Mouse (Mus musculus): Measurements from ENCODE around the gene Stx1b. TPM values are rescaled to one million over a fixed set of nuclear protein-coding genes. Genes with fewer than 3 reads are reported as not detected.
A peak's percentile ranks its signal among the peaks of the same experiment; 100 is the strongest.

Gene Stx1b
- polyA plus RNA-seq, 1 experiment, result 4.4 TPM

- H3K4me3 ChIP-seq (ENCODE audit: insufficient read depth, low read length), result no peak overlapping the region
- TF ChIP-seq CTCF (IDR thresholded peaks at IDR 0.05; ENCODE audit: borderline replicate concordance, insufficient read depth, low read length) (no peak), POLR2A (IDR thresholded peaks at IDR 0.05; ENCODE audit: low read depth, low read length) (no peak)
- no peaks in the 10 kb centered on the region for H3K4me1 ChIP-seq (ENCODE audit: control insufficient read depth, insufficient read depth, low read length)
Observed at GRCm38 (mm10) chr7:127810650-127811049, 13.7 kb downstream of the Stx1b start.

GRCm38 (mm10) chr7:127809846-127810245 lies 14.5 kb downstream of the Stx1b start:
- no peak overlapping the region for H3K4me3 ChIP-seq (ENCODE audit: insufficient read depth, low read length)
- no peak for TF ChIP-seq POLR2A (IDR thresholded peaks at IDR 0.05; ENCODE audit: low read depth, low read length)
- TF ChIP-seq CTCF (IDR thresholded peaks at IDR 0.05; ENCODE audit: borderline replicate concordance, insufficient read depth, low read length), result no peak
- H3K4me1 ChIP-seq (ENCODE audit: control insufficient read depth, insufficient read depth, low read length), result no peaks in the 10 kb centered on the region
- H3K27ac ChIP-seq (ENCODE audit: insufficient read depth, low read length), result no peak overlapping the region

More at GRCm38 (mm10) chr7:127810650-127811049, 13.7 kb downstream of the Stx1b start:
- H3K27ac ChIP-seq (ENCODE audit: insufficient read depth, low read length), result no peak overlapping the region

- TF ChIP-seq CTCF (IDR thresholded peaks at IDR 0.05; ENCODE audit: borderline replicate concordance, insufficient read depth, low read length) (no peak), POLR2A (IDR thresholded peaks at IDR 0.05; ENCODE audit: low read depth, low read length) (no peak)
- H3K4me1 ChIP-seq (ENCODE audit: control insufficient read depth, insufficient read depth, low read length), result no peaks in the 10 kb centered on the region
- no peak overlapping the region for H3K27ac ChIP-seq (ENCODE audit: insufficient read depth, low read length)
- H3K4me3 ChIP-seq (ENCODE audit: insufficient read depth, low read length), result no peak overlapping the region
Observed at GRCm38 (mm10) chr7:127808821-127809220, 15.5 kb downstream of the Stx1b start.

GRCm38 (mm10) chr7:127802313-127802712 lies 22.0 kb downstream of the Stx1b start:
- Histone ChIP-seq H3K27ac (ENCODE audit: insufficient read depth, low read length) (no peak overlapping the region), H3K4me3 (ENCODE audit: insufficient read depth, low read length) (no peak overlapping the region), H3K4me1 (ENCODE audit: control insufficient read depth, insufficient read depth, low read length) (no peaks in the 10 kb centered on the region)
- no peak for TF ChIP-seq CTCF (IDR thresholded peaks at IDR 0.05; ENCODE audit: borderline replicate concordance, insufficient read depth, low read length)
- TF ChIP-seq POLR2A (IDR thresholded peaks at IDR 0.05; ENCODE audit: low read depth, low read length), result no peak

- TF ChIP-seq CTCF (IDR thresholded peaks at IDR 0.05; ENCODE audit: borderline replicate concordance, insufficient read depth, low read length) (no peak), POLR2A (IDR thresholded peaks at IDR 0.05; ENCODE audit: low read depth, low read length) (no peak)
- Histone ChIP-seq H3K27ac (ENCODE audit: insufficient read depth, low read length) (no peak overlapping the region), H3K4me1 (ENCODE audit: control insufficient read depth, insufficient read depth, low read length) (no peaks in the 10 kb centered on the region), H3K4me3 (ENCODE audit: insufficient read depth, low read length) (no peak overlapping the region)
Observed at GRCm38 (mm10) chr7:127801010-127801621, 23.2 kb downstream of the Stx1b start.

GRCm38 (mm10) chr7:127800435-127801009 lies 23.8 kb downstream of the Stx1b start, which contains the start of gene Hsd3b7:
Hsd3b7 (plus strand) TSS chr7:127800604.
- H3K27ac ChIP-seq (ENCODE audit: insufficient read depth, low read length), result no peak within 1 kb of the TSS
- no peaks in the 10 kb centered on the region for H3K4me1 ChIP-seq (ENCODE audit: control insufficient read depth, insufficient read depth, low read length)
- peak; percentile 73 for TF ChIP-seq POLR2A (IDR thresholded peaks at IDR 0.05; ENCODE audit: low read depth, low read length)
- TF ChIP-seq CTCF (IDR thresholded peaks at IDR 0.05; ENCODE audit: borderline replicate concordance, insufficient read depth, low read length), result peak; percentile 47; the same call in 1 of the 2 replicates
- H3K4me3 ChIP-seq (ENCODE audit: insufficient read depth, low read length), result no peak within 1 kb of the TSS

GRCm38 (mm10) chr7:127799738-127800137 lies 24.6 kb downstream of the Stx1b start:
- no peak overlapping the region for H3K4me3 ChIP-seq (ENCODE audit: insufficient read depth, low read length)
- no peak for TF ChIP-seq CTCF (IDR thresholded peaks at IDR 0.05; ENCODE audit: borderline replicate concordance, insufficient read depth, low read length)
- no peak for TF ChIP-seq POLR2A (IDR thresholded peaks at IDR 0.05; ENCODE audit: low read depth, low read length)
- no peaks in the 10 kb centered on the region for H3K4me1 ChIP-seq (ENCODE audit: control insufficient read depth, insufficient read depth, low read length)
- no peak overlapping the region for H3K27ac ChIP-seq (ENCODE audit: insufficient read depth, low read length)

GRCm38 (mm10) chr7:127799211-127799610 lies 25.1 kb downstream of the Stx1b start:
- Histone ChIP-seq H3K27ac (ENCODE audit: insufficient read depth, low read length) (no peak overlapping the region), H3K4me1 (ENCODE audit: control insufficient read depth, insufficient read depth, low read length) (no peaks in the 10 kb centered on the region), H3K4me3 (ENCODE audit: insufficient read depth, low read length) (no peak overlapping the region)
- no peak for TF ChIP-seq POLR2A (IDR thresholded peaks at IDR 0.05; ENCODE audit: low read depth, low read length)
- TF ChIP-seq CTCF (IDR thresholded peaks at IDR 0.05; ENCODE audit: borderline replicate concordance, insufficient read depth, low read length), result no peak

GRCm38 (mm10) chr7:127798591-127798990 lies 25.8 kb downstream of the Stx1b start:
- H3K4me1 ChIP-seq (ENCODE audit: control insufficient read depth, insufficient read depth, low read length), result no peaks in the 10 kb centered on the region
- no peak overlapping the region for H3K4me3 ChIP-seq (ENCODE audit: insufficient read depth, low read length)
- no peak for TF ChIP-seq CTCF (IDR thresholded peaks at IDR 0.05; ENCODE audit: borderline replicate concordance, insufficient read depth, low read length)
- no peak for TF ChIP-seq POLR2A (IDR thresholded peaks at IDR 0.05; ENCODE audit: low read depth, low read length)
- no peak overlapping the region for H3K27ac ChIP-seq (ENCODE audit: insufficient read depth, low read length)

- no peak overlapping the region for H3K4me3 ChIP-seq (ENCODE audit: insufficient read depth, low read length)
- no peak overlapping the region for H3K27ac ChIP-seq (ENCODE audit: insufficient read depth, low read length)
- H3K4me1 ChIP-seq (ENCODE audit: control insufficient read depth, insufficient read depth, low read length), result no peaks in the 10 kb centered on the region
- TF ChIP-seq CTCF (IDR thresholded peaks at IDR 0.05; ENCODE audit: borderline replicate concordance, insufficient read depth, low read length) (no peak), POLR2A (IDR thresholded peaks at IDR 0.05; ENCODE audit: low read depth, low read length) (no peak)
Observed at GRCm38 (mm10) chr7:127797076-127797845, 27.1 kb downstream of the Stx1b start.
